Mouse (Mus musculus) C2C12 (cell line): ENCODE measurements at regions not wholly inside any gene's neighbourhood (a gene's known extent, or its start where the extent isn't known, plus 50 kb on each side); places are given as distances from the start of the nearest gene placed in this dataset.

Source experiments
- H3K27me3 ChIP-seq: one replicate; pipeline ENCODE4 v1.6.1; 2011; ENCODE audit not compliant: control insufficient read depth, insufficient read depth, insufficient read length
- H3K36me3 ChIP-seq: one replicate; pipeline ENCODE4 v1.6.1; 2011; ENCODE audit not compliant: control insufficient read depth, insufficient read depth
- H3K4me3 ChIP-seq: one replicate; pipeline ENCODE4 v1.5.1; 2011; ENCODE audit warnings: mild to moderate bottlenecking, control low read depth; ENCODE audit not compliant: poor library complexity, insufficient read depth, severe bottlenecking
- H3K79me2 ChIP-seq: one replicate; pipeline ENCODE4 v1.6.1; 2011; ENCODE audit not compliant: control insufficient read depth, insufficient read depth
- H3K79me3 ChIP-seq: one replicate; pipeline ENCODE4 v1.6.1; 2011; ENCODE audit warnings: low read depth, control low read depth
- H3ac ChIP-seq: one replicate; pipeline ENCODE3; 2011; ENCODE audit warnings: low read depth; ENCODE audit not compliant: control insufficient read depth, insufficient read length
- CEBPB ChIP-seq: IDR thresholded peaks from one replicate; pipeline ENCODE4 v1.6.1; 2011; ENCODE audit warnings: low read depth, mild to moderate bottlenecking, control low read depth, moderate library complexity
- CTCF ChIP-seq: IDR thresholded peaks from one replicate; pipeline ENCODE4 v1.5.1; 2011; ENCODE audit not compliant: control insufficient read depth, insufficient read depth, insufficient read length
- FOSL1 ChIP-seq: IDR thresholded peaks from one replicate; pipeline ENCODE4 v1.8.0; 2011; ENCODE audit warnings: mild to moderate bottlenecking, low read length; ENCODE audit not compliant: poor library complexity, insufficient read depth, severe bottlenecking
- MAX ChIP-seq: IDR thresholded peaks from one replicate; pipeline ENCODE4 v1.6.1; 2011; ENCODE audit warnings: mild to moderate bottlenecking, control low read depth
- MYOD1 ChIP-seq: IDR thresholded peaks from one replicate; pipeline ENCODE4 v1.6.1; 2011; ENCODE audit warnings: low read depth; ENCODE audit not compliant: control insufficient read depth, insufficient read length
- MYOG ChIP-seq: IDR thresholded peaks from one replicate; pipeline ENCODE4 v1.6.1; 2011; ENCODE audit not compliant: control insufficient read depth, insufficient read length; ENCODE audit errors: extremely low read depth
- USF1 ChIP-seq: IDR thresholded peaks from one replicate; pipeline ENCODE4 v1.6.1; 2011; ENCODE audit warnings: low read depth, mild to moderate bottlenecking, control low read depth, moderate library complexity

- TF ChIP-seq MYOD1 (peak; percentile 61), USF1 (no peak)
- Histone ChIP-seq H3ac (no peak overlapping the region), H3K27me3 (no peaks in the 10 kb centered on the region), H3K36me3 (no peaks in the 10 kb centered on the region), H3K4me3 (no peak overlapping the region), H3K79me3 (no peaks in the 10 kb centered on the region), H3K79me2 (no peaks in the 10 kb centered on the region)
Observed at GRCm38 (mm10) chr15:65347277-65347676, 332.6 kb upstream of the Gm21961 start.

- no peak overlapping the region for H3K4me3 ChIP-seq
- TF ChIP-seq MYOD1: no peak
- TF ChIP-seq MAX: no peak
- no peak for TF ChIP-seq FOSL1
- no peak for TF ChIP-seq CTCF
- TF ChIP-seq MYOG: no peak
- no peak for TF ChIP-seq CEBPB
- H3K36me3 ChIP-seq: no peaks in the 10 kb centered on the region
- no peaks in the 10 kb centered on the region for H3K79me3 ChIP-seq
- H3K79me2 ChIP-seq: no peaks in the 10 kb centered on the region
- H3K27me3 ChIP-seq: no peaks in the 10 kb centered on the region
- no peak overlapping the region for H3ac ChIP-seq
Observed at GRCm38 (mm10) chr15:65342501-65342900, 327.8 kb upstream of the Gm21961 start.

GRCm38 (mm10) chr15:65334076-65334475 lies 319.4 kb upstream of the Gm21961 start:
- Histone ChIP-seq H3K4me3 (no peak overlapping the region), H3K79me3 (no peaks in the 10 kb centered on the region), H3K27me3 (no peaks in the 10 kb centered on the region), H3K79me2 (no peaks in the 10 kb centered on the region), H3ac (no peak overlapping the region), H3K36me3 (no peaks in the 10 kb centered on the region)
- TF ChIP-seq MAX (no peak), MYOD1 (no peak), FOSL1 (no peak), MYOG (no peak), USF1 (no peak), CEBPB (no peak), CTCF (no peak)

GRCm38 (mm10) chr15:65308066-65308465 lies 293.4 kb upstream of the Gm21961 start:
- H3K79me2 ChIP-seq: no peaks in the 10 kb centered on the region
- no peaks in the 10 kb centered on the region for H3K36me3 ChIP-seq
- TF ChIP-seq USF1 (no peak), MYOG (no peak), MAX (no peak), CTCF (no peak), CEBPB (no peak), MYOD1 (no peak), FOSL1 (no peak)
- H3K79me3 ChIP-seq: no peaks in the 10 kb centered on the region
- H3ac ChIP-seq: no peak overlapping the region
- no peak overlapping the region for H3K4me3 ChIP-seq
- H3K27me3 ChIP-seq: no peaks in the 10 kb centered on the region

GRCm38 (mm10) chr15:65258816-65259215 lies 244.1 kb upstream of the Gm21961 start:
- Histone ChIP-seq H3K27me3 (no peaks in the 10 kb centered on the region), H3ac (no peak overlapping the region), H3K36me3 (no peaks in the 10 kb centered on the region), H3K79me3 (no peaks in the 10 kb centered on the region), H3K4me3 (no peak overlapping the region), H3K79me2 (no peaks in the 10 kb centered on the region)
- no peak for TF ChIP-seq MYOD1
- no peak for TF ChIP-seq CEBPB
- TF ChIP-seq CTCF: no peak
- TF ChIP-seq USF1: no peak
- no peak for TF ChIP-seq MYOG
- TF ChIP-seq FOSL1: no peak

GRCm38 (mm10) chr15:65222504-65222903 lies 207.8 kb upstream of the Gm21961 start:
- Histone ChIP-seq H3K4me3 (no peak overlapping the region), H3K36me3 (no peaks in the 10 kb centered on the region), H3K79me3 (no peaks in the 10 kb centered on the region), H3ac (no peak overlapping the region), H3K79me2 (no peaks in the 10 kb centered on the region), H3K27me3 (no peaks in the 10 kb centered on the region)
- no peak for TF ChIP-seq CEBPB
- TF ChIP-seq USF1: no peak
- no peak for TF ChIP-seq FOSL1
- TF ChIP-seq MAX: no peak
- no peak for TF ChIP-seq CTCF
- no peak for TF ChIP-seq MYOD1
- TF ChIP-seq MYOG: no peak
